Mouse (Mus musculus) right cerebral cortex, adult 2 months (tissue): ENCODE measurements around the gene Slco1a5.
"Not testable (repeated sequence)": the region's sequence is repeated elsewhere in the genome, so short reads cannot be mapped to it uniquely, and the experiment has no call there.

Experiments used
- DNase-seq, 2 experiments: peaks; one replicate each; pipeline ENCODE4 v3.0.0; 2021 to 2022; ENCODE audit warnings: low spot score in 2 of 2

The Slco1a5 gene

DNA sequence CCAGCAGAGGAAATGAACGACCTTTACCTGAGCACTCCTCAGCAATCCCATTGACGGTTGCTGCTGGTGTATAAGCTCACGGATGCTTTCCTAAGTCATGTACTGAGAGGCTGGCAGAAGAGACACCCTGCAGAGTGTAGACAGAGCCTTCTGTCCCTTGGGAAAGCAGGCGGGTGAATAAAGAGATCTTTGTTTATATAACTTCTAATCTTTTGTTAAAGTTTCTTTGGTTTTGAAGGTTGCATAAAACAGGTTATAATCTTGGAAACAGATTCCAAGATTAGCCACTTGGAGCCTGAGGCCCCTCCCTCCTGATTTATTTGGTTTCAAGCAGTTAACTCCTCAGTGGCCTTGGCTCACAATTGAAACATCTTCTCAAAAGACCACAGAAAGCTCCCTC, at the start of gene Slco1a5:
Gene Slco1a5 (minus strand): TSS at position 101 of the 400 bp plus-strand sequence.
- no peak for DNase-seq

DNA sequence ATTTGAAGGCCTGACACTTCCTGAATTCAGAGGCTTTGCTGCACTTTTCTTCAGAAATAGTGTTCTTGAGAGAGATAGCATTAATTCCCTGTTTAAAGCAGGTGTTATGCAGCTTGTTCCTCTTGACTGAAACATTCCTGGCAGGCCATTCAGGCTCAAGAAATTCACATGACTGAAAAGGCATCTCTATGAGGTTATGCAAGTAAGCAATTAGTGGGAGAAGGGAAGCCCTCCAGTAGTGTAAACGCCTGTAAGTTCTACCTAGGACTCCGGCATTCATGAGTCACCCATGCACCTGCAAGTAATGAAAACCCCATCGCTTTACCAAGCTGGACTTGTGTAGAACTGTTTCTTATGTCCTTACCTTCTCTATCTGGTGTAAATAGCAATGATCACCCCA, 46.8 kb upstream of the Slco1a5 start:
- no peak for DNase-seq

DNA sequence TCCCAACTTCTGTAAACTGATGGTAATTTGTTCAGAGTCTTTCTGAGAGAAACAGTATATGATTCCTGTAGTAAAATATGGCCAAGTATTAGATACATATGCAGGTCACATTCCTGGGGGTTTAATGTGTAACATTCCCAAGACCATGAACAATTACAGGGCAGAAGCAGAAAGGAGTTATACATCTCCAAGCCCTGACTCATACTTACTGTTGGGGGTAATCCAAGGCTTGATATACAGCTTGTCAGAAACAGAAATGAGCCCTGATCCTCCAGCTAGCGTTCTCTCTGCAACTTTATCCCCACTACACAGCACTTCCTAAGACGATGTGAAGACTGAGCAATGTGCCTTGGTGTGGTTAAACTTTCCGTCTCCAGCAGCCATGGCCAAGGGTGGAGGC, 44.8 kb upstream of the Slco1a5 start:
- DNase-seq: no peak

DNA sequence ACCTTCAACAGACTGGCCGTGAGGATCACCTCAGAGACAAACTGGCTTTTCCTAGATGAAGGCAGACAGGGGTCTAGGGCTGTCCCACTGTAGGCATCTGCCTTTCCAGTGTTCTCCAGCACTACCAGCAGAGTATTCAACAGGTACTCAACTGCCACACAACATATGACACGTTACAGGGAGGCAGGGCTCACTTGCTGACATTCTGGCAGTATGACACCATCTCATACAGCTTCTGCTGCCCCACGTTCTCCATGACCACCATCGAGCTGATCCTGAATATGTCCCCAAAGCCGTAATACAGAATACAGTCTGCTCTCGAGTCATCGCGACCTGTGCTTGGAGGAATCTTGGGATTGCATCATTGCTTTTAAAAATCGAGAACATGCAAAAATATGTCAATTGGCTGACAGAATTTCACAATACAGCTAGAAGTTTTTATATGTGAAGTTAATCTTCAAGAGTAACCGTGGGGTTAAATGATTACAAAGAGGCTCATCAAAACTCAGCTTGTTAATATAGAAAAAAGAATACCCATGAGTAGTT, 43.8 kb upstream of the Slco1a5 start:
- no peak for DNase-seq

DNA sequence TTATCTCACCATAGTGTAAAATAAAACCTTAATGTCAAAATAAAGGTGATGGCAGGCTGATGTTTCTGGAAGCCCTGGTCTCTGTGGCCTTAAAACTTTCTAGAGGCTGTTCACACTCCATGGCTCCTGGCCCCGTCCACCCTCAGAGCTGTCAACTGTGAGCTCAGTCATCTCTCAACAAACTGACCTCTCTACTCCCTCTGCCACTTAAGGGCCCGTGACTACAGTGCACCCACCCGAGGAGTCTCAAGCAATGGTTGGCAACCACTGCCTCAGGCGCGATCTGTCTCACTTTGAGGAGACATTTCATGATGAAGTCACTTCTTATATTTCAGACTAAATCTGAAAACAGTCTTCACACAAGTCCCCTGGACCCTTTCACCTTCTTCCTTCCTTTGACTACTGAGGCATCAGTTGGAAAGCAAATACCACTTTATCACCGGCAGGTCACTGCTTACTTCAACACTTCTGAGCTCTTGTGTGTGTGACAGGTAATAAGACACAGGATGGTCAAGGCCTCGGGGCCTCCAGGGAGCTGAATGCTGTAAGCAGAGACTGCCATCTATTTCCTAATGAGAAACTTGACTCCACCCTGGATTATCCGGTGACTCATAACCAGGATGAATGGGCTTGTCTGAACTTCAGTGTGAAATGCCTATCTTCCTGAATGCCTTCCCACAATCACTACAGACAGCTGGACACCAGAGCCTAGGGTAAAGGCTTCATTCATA, 43.1 kb upstream of the Slco1a5 start:
- no peak for DNase-seq

DNA sequence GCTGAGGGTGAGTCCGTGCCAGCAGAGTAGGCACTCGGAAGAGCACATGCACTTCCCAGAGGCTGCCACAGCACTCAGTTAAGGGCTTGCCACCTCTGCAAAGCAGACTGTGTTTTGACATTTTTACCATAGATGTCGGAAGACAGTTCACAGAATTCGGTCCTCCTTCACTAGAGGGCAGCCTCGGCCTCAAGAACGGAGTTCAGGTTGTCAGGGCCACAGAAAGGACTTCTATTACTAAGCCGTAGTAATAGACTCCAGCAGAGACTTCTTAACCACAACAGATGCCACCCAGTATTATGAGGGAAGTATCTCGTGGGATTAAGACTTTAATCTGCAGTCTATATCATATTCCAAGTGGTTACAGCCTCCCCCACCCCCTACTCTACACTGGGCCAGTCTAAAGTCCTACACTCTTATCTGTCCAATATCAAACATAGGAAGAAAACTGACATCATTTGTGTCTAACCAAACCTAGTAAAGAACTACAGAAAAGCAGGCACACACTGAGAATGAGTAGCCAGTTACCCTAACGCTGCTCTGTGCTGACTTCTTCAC, 40.3 kb upstream of the Slco1a5 start:
- no peak for DNase-seq

DNA sequence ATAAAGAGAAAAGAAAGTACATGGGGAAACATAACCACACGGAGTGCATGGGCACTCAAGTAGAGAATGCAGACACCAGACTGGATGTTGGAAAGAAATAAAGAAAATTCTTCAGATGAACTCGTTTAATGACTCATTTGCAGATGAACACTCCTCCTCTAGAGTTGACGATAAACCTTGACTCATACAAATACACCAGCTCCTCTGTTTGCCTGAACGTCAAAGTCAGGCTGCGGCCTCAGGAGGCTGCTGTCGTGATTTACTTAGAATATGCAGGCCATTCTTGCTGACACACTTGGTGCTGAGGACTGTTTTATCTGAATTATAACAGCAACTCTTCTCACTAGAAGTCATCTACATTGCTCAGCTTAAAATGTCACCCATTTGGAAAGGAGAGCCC, 39.3 kb upstream of the Slco1a5 start:
- no peak for DNase-seq

DNA sequence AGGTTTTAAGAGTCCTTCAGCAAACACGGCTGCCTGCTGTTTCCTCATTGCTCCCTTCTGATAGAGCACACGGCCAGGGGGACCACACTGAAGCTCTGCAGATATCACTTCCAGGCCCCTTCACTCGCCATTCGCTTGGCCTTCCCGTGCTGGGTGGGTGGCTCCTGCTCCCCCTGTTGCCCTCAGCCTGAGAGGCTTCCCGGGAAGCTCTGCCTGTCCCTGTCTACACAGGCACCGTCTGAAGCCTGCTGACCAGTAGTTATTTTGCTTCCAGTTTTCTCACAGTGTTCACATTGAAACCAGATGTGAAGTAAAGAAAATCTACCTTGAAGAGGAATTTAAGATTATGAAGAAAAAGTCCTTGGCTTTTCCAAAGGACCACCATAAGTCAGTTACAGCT, 34.3 kb upstream of the Slco1a5 start:
- DNase-seq: no peak

DNA sequence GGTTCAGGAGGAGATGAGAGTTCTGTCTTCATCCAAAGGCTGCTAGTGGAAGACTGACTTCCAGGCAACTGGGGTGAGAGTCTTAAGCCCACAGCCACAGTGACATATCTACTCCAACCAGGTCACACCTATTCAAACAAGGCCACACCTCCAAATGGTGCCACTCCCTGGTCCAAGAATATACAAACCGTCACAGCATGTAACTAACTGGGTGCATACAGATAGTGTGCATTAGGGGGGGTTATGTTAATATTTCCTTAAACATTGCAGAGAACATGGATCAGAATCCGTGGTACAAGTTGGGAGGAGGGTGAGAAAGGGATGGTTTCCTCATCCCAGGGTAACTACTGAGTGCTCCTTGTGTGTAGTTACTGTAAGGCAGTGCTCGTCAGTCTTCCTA, 29.3 kb upstream of the Slco1a5 start:
- not testable (repeated sequence) for DNase-seq

DNA sequence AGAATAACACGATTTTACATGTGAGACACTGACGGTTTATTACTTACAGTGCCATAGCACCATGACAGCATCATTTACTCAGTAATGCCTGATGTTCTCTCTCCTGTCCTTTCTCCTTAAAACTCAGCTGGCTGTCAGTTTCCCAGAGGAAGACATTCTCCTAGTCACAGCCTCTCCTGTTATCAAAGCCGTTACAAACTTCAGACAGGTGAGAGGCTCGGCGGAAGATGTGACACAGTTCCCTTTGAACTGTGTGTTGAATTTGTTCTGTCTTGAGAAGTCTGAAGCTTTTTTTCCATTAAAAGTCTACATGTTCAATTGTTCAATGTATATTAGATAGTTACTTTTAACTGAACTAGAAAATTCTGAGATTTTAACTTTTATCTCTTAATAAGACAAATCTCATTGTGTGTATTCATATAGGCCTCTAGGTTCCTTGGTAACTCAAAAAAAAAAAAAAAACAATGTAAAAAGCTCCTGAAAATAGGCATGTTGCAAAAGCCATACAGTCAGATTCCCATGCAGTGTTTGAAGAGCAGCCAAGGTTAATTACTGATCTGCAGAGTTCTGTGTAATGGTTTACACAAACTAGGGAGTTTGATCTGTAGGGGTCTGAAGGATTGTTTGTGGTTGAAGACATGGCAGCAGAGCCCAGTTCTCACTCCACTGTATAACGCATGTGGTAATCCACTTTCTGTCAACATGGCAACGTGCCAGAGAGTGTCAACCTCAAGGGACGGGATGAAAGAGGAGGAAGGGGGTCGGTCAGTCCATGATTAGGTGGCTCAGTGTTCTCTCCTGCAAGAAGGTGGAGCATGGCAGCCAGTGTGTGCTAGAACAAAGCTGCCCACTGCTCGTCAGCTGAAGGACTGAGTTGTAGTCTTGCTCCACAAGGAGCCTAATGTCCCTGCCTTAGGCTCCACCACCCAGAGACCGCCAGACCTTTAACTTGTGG, 24.9 kb upstream of the Slco1a5 start:
- DNase-seq: no peak

DNA sequence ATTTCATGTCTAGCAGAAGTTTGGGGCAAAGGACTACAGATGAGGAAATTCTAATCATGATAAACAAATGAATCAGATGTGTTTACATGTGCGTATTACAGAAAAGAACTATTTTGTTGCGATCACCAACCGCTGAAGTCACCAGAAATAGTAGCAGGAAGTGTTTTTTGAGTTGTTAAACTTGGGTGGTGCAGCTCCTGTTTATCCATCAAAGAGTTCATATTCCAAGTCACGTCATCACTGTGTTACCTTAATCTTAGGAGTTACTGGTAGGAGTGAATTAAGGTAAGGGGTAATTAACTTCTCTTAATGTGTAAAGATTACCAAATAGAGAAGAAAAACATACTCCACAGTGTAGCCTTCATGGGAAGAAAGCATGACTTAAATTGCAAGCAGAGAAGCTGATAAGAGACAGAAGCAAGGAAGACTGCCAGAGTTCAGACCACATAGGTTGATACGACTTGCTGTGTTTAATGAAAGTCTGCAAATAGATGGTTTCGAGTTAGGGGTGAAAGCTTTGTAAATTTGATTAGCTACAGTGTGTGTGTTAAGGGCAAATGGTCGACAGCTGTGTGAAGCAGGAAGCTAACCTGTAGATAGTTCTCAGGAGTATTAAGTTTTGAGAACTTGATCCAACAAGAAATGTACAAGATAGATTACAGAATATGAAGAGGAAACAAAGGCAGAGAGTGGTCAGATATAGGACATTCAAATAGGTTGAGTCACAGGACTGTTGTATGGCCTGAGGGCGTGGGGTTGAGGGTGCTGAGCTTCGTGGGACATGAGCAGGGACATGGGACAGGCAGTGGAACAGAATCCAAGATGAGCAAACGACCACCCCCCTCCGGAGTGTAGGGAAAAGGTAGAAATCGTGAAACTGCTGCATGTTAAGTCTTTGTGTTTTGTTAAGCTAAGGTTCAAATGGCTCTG, 23.7 kb upstream of the Slco1a5 start:
- no peak for DNase-seq

DNA sequence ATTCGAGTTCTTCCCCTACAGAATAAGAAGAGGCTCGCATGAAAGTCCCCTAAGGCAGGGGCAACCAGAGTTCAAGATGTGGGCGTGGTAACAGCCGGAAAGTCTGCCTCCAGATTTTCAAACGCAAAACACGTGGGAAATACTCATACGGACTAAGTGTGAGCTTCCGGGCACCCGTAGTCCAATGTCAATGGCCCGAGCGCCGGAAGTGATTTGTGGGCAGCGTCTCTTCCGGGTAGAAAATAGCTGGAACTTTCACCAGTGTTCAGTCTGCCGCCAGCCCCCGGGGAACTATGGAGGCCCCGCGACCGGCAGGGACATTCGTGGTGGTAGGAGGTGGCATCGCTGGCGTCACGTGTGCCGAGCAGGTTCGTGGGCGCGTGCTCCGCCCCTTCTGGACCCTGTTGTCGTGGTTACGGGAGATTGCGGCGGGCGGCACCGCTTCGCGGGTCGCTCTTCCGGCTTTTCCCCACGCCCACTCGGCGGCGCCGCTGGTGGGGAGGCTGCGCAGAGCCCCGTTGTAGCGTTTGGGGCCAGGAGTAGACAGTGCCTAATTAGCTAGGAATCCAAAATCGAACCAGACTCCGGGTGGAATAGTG, 22.8 kb upstream of the Slco1a5 start, which contains the start of gene Pyroxd1:
Gene Pyroxd1 (plus strand): TSS at position 215 of the 599 bp plus-strand sequence.
- peak; percentile 88 to 93 for DNase-seq

DNA sequence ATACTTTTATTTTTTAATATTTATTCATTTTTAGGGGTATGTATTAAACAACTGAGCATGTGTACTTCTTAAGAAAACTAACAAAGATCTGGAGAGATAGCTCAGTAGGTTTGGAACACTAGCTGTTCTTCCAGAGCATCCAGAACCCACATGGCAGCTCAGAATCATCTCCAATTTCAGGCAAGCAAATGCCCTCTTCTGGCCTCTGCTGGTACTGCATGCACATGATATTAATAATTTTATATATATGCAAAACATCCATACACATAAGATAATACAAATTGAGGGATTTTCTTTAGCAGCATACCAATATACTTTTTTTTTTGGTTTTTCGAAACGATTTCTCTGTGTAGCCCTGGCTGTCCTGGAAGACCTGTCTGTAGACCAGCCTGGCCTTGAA, 20.8 kb upstream of the Slco1a5 start:
- DNase-seq: peak; percentile 53 to 59

DNA sequence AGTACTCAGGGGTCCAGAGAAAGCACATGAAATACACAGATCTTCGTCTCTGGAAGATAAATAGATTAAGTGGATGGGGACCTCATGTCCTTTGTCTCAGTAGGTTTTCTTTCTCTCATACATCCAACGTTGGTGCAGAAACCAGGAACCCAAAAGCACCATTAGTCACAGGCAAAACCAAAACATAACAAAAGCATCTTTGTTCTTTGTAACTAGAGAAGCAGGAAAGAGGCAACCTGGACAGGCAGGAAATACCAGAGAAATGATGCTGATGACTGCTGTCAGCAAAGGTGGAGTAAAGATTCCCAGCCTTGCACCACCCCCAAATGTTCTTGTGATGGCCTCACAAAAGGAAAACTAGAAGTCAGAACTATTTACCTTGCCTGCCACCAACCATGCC, 16.8 kb upstream of the Slco1a5 start:
- no peak for DNase-seq

DNA sequence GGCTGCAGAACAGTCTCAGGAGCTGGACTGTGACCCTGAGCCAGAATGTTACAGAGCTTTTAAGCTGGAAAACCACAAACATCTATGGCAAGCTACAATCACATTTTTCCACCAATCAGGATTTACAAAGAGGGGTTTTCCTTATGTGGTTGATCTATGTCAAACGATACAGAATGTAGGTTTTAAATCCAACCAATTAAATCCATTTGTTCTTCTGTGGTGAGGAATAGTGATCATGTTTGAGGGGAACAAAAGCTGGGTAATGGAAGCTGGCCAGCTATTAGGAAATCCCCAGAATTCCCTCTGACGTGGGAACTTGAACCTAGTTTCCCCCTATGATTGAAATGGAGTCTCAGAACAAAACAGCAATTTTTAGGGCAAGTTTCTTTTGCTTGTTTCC, 16.2 kb upstream of the Slco1a5 start:
- no peak for DNase-seq

DNA sequence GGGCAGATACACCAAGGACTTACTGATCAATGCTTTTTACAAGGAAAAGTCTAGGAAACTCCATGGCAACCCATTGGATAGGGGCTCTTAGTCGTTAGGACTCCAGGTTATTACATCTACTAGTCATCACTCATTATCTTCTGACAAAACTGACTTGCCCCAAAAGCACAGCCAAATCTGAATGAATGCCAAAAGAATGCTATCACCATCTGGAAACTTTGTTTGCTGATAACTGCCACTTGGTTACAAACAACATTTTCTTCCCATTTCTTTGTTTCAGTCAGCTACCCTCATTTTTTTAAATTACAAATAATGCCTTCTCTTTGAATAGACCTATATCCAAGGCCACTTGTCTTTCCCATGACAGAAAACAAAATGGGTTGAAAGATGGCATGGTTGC, 6.4 kb upstream of the Slco1a5 start:
- no peak for DNase-seq

DNA sequence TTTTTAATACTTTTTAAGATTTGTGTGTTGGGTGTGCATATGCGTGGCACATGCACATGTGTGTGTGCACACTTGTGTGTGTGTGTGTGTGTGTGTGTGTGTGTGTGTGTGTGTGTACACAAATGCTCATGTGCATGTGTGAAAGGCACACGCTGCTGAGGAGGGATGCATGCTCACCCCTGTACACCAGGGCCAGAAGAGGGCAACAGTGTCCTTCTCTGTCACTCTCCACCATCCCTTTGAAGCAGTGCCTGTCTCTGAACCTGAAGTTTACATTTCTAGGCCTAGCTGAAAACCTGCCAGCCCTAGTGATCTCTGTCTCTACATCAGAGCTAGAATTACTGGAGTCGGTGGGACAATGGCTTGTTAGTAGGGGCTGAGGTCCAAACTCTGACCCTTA, 3.8 kb upstream of the Slco1a5 start:
- DNase-seq: no peak

DNA sequence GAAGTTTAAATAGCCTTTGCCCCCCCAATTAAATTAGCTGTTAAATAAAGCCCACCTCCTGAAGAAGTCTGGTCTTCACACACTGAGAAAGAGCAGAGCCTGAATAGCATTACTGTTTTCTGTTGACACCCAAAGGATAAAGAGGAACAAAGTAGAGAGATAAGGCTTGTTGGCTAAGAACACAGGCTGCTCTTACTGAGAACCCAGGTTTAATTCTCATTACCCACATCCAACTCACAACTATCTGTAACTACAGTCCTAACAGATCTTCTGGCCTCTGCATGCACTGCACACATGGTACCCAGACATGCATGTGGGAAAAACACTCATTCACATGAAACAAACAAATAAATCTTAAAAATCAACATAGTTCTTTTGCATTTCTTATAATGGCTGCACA, 5.7 kb downstream of the Slco1a5 start:
- DNase-seq: no peak

DNA sequence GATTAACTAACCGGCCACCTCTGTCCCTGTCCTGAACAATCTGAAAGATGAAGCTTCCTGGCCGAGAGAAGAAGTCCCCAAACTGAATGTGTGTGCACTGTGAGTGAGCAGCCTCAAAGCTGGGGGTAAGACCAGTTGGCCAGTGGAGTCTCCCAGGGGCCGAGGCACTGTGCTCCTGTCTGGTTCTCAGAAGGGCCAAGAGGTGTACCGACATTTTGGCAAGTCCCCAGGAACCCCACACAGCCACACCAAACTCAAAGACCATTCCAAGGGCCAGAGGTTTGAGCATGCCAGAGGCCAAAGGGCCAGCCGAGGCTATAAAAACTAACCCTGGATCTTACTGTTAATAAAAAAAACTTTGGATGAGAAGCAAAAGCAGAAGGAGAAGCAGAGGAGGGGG, 8.5 kb downstream of the Slco1a5 start:
- DNase-seq: no peak

DNA sequence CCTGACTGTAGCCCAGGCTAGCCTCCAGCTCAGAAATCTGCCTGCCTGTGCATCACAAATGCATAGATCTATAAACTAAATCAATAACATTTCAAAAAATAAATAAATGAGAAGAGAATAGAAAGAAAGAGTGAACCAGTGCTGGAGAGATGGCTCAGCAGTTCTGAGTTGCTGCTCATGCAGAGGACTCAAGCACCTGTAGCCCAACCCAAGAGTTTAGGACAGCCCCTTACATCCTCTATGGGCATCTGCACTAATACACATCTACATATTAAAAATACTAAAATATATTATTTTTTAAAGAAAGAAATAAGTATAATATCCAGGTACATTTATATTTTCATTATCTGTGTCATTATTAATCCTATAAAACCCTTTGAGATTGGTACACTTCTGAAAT, 17.7 kb downstream of the Slco1a5 start:
- DNase-seq: no peak

DNA sequence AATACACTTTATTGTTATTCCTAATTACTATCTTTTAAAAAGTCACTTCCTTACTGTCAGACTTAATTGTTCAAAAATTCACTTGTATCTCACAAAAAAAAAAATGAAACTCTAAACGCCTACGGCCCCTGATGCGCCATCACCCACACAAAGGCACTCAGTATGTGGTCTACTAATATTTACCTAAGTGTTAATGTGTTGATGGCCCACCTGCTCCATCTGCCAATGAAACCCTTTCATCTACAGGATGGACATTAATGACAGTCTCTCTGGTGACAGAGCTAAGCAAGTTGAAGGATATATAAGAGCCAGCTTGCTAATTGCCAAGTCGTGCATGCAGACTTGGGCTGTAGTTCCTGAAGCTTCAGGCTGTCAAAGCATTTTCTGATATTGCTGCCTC, 24.7 kb downstream of the Slco1a5 start, which contains the start of gene Iapp:
Gene Iapp (plus strand): TSS at position 326 of the 400 bp plus-strand sequence.
- no peak for DNase-seq
